Mouse (Mus musculus): Measurements from ENCODE around the gene Pdpn. TPM values are rescaled to one million over a fixed set of nuclear protein-coding genes. Genes with fewer than 3 reads are reported as not detected.

Gene Pdpn
- polyA plus RNA-seq, 1 experiment from 2014 or later = 29.6 TPM

- Histone ChIP-seq H3K4me3 (ENCODE audit: low read depth, low read length) (no peak overlapping the region), H3K9ac (ENCODE audit: low read length) (no peak overlapping the region)
- WGBS = 90% methylated on average over 4 of the region's 4 CpGs
Observed at GRCm38 (mm10) chr4:143305031-143305430, 5.7 kb upstream of the Pdpn start.

DNA sequence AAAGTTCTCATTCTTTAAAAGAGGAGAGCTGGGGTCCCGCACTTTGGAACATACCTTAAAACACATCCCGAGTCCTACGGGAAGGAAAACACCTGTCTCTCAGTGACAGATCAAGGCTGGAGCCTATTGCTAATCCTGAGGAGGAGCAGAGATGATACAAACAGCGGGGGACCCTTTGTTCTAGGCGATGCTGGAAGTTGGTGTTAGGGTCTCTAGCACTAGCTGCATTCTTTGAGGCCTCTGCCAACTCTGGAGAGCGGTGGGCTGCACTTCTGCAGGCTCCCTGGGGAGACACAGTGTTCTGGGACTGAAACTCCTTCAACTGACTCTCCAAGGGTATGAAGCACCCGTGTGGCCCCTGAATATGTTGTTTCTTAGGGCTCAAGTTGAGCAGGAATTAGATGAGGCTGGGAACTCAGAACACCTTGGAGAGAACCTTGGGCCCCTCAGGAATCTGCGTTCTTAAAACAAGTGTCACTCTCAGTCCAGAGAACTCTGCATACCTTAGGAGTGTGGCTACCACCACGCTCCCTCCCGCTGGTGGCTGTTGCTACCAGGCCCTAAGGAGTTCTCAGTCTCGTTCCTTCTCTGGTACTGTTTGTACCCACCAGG, 3.0 kb upstream of the Pdpn start:
- H3K9ac ChIP-seq (ENCODE audit: low read length) = no peak overlapping the region
- peaks cover 7% of the 10 kb centered on the region for H3K4me1 ChIP-seq (ENCODE audit: control insufficient read depth, insufficient read depth, low read length)
- 43% methylated on average over 11 of the region's 11 CpGs for WGBS

More at GRCm38 (mm10) chr4:143305031-143305430, 5.7 kb upstream of the Pdpn start:
- ATAC-seq (ENCODE audit: insufficient number of reproducible peaks, low FRiP score, low TSS enrichment, low read depth) (no peak), DNase-seq (ENCODE audit: low spot score) (no peak)
- H3K4me2 ChIP-seq (ENCODE audit: low read depth, severe bottlenecking) = no peak overlapping the region
- H3K36me3 ChIP-seq (ENCODE audit: control insufficient read depth, insufficient read depth, low read length) = no peaks in the 10 kb centered on the region
- H3K9me3 ChIP-seq (ENCODE audit: control insufficient read depth, low read length) = no peaks in the 10 kb centered on the region
- H3K4me1 ChIP-seq (ENCODE audit: control insufficient read depth, insufficient read depth, low read length) = no peaks in the 10 kb centered on the region
- no peaks in the 10 kb centered on the region for H3K27me3 ChIP-seq (ENCODE audit: control insufficient read depth, insufficient read depth, low read length)
- H3K27ac ChIP-seq (replicated peaks; ENCODE audit: low read depth, low read length) = no peak overlapping the region

GRCm38 (mm10) chr4:143301875-143302274, 2.5 kb upstream of the Pdpn start:
- H3K9ac ChIP-seq (ENCODE audit: low read length) = no peak overlapping the region
- no peak for DNase-seq (ENCODE audit: low spot score)
- no peak overlapping the region for H3K4me3 ChIP-seq (ENCODE audit: low read depth, low read length)
- ATAC-seq (ENCODE audit: insufficient number of reproducible peaks, low FRiP score, low TSS enrichment, low read depth) = no peak
- H3K9me3 ChIP-seq (ENCODE audit: control insufficient read depth, low read length) = no peaks in the 10 kb centered on the region
- WGBS = 42% methylated on average over 4 of the region's 4 CpGs
- H3K4me1 ChIP-seq (ENCODE audit: control insufficient read depth, insufficient read depth, low read length) = peaks cover 12% of the 10 kb centered on the region
- no peak overlapping the region for H3K27ac ChIP-seq (replicated peaks; ENCODE audit: low read depth, low read length)
- H3K4me2 ChIP-seq (ENCODE audit: low read depth, severe bottlenecking) = no peak overlapping the region
- H3K36me3 ChIP-seq (ENCODE audit: control insufficient read depth, insufficient read depth, low read length) = no peaks in the 10 kb centered on the region
- no peaks in the 10 kb centered on the region for H3K27me3 ChIP-seq (ENCODE audit: control insufficient read depth, insufficient read depth, low read length)

More for the DNA sequence above, 3.0 kb upstream of the Pdpn start:
- no peaks in the 10 kb centered on the region for H3K36me3 ChIP-seq (ENCODE audit: control insufficient read depth, insufficient read depth, low read length)
- H3K9me3 ChIP-seq (ENCODE audit: control insufficient read depth, low read length) = no peaks in the 10 kb centered on the region
- no peak for ATAC-seq (ENCODE audit: insufficient number of reproducible peaks, low FRiP score, low TSS enrichment, low read depth)
- no peaks in the 10 kb centered on the region for H3K27me3 ChIP-seq (ENCODE audit: control insufficient read depth, insufficient read depth, low read length)
- H3K27ac ChIP-seq (replicated peaks; ENCODE audit: low read depth, low read length) = no peak overlapping the region
- DNase-seq (ENCODE audit: low spot score) = no peak
- H3K4me2 ChIP-seq (ENCODE audit: low read depth, severe bottlenecking) = no peak overlapping the region
- no peak overlapping the region for H3K4me3 ChIP-seq (ENCODE audit: low read depth, low read length)

DNA sequence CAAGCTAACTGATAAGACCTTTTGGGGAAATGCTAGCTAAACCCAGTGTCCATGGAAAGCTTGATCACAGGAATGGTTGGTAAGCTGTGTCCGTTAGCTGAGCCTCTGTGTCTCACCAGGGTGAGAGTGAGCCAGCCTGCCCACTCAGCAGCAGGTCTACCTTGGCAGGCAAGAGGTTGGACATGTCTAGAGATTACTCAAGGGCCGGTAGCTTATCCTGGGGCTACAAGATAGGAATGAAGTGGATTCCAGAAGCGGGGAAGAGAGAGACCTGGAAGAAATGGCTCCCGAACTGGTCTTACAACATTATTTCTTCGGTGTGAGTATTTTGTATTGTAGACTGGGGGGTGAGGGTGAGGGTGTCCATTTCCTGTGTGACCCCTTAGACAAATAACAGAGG, 1.7 kb upstream of the Pdpn start:
- Histone ChIP-seq H3K9ac (ENCODE audit: low read length) (no peak overlapping the region), H3K27me3 (ENCODE audit: control insufficient read depth, insufficient read depth, low read length) (no peaks in the 10 kb centered on the region), H3K4me2 (ENCODE audit: low read depth, severe bottlenecking) (peak overlapping the region; percentile 73; the same call in 1 of the 2 replicates), H3K36me3 (ENCODE audit: control insufficient read depth, insufficient read depth, low read length) (no peaks in the 10 kb centered on the region), H3K9me3 (ENCODE audit: control insufficient read depth, low read length) (no peaks in the 10 kb centered on the region), H3K4me1 (ENCODE audit: control insufficient read depth, insufficient read depth, low read length) (peaks cover 15% of the 10 kb centered on the region), H3K27ac (replicated peaks; ENCODE audit: low read depth, low read length) (no peak overlapping the region), H3K4me3 (ENCODE audit: low read depth, low read length) (peak overlapping the region; percentile 34; the same call in 1 of the 2 replicates)
- 58% methylated on average over 5 of the region's 5 CpGs for WGBS
- no peak for DNase-seq (ENCODE audit: low spot score)
- ATAC-seq (ENCODE audit: insufficient number of reproducible peaks, low FRiP score, low TSS enrichment, low read depth) = no peak

- peak; percentile 52 for DNase-seq (ENCODE audit: low spot score)
- Histone ChIP-seq H3K9ac (ENCODE audit: low read length) (peak overlapping the region; percentile 55; the same call in 1 of the 2 replicates), H3K4me2 (ENCODE audit: low read depth, severe bottlenecking) (peak overlapping the region; percentile 73), H3K36me3 (ENCODE audit: control insufficient read depth, insufficient read depth, low read length) (no peaks in the 10 kb centered on the region), H3K27me3 (ENCODE audit: control insufficient read depth, insufficient read depth, low read length) (no peaks in the 10 kb centered on the region), H3K9me3 (ENCODE audit: control insufficient read depth, low read length) (no peaks in the 10 kb centered on the region), H3K4me1 (ENCODE audit: control insufficient read depth, insufficient read depth, low read length) (peaks cover 17% of the 10 kb centered on the region), H3K27ac (replicated peaks; ENCODE audit: low read depth, low read length) (no peak overlapping the region), H3K4me3 (ENCODE audit: low read depth, low read length) (peak overlapping the region; percentile 34)
- 11% methylated on average over 12 of the region's 12 CpGs for WGBS
- no peak for ATAC-seq (ENCODE audit: insufficient number of reproducible peaks, low FRiP score, low TSS enrichment, low read depth)
Observed at GRCm38 (mm10) chr4:143300113-143300688, 837 bp upstream of the Pdpn start.

DNA sequence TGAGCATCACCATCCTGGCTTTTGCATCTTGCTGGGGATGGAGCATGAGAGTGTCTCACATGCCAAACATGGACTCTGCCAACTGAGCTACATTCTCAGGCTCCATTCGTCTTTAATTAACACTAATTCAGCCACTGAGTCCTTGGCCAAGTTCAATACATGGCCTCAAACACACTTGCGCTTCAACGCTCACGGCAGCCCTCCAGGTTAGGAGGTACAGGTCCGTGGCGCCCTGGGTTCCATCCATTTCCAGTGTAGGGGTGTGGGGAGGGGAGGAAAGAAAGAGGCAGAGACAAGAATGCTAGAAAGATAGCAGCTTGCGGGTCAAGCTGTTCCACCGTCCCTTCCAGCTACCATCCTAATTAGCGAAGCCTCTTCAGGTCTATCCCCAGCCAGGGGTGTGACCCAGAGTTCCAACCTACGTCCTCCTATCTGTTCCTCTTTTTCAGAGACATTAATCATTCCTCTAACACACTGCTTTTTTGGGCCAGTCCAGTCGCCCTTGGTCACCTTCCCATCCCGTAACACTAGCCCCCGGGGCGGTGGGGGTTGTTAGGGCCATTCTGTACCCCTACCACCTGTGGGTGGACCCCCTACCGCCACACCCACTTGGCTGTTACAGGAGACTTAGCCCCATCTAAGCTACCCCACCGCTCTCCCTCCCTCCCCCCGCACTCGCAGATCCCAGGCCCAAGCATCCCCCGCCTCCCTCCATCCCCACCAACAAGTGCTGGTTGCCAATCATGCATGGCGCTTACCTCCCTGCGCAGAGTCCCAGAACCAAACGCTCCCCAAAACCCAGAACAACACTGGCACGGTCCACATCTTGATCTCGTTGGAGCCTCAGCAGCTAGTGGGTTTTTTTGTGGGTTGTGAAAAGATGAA, 691 bp downstream of the Pdpn start:
- Histone ChIP-seq H3K4me2 (ENCODE audit: low read depth, severe bottlenecking) (peak overlapping the region; percentile 73), H3K9me3 (ENCODE audit: control insufficient read depth, low read length) (no peaks in the 10 kb centered on the region), H3K4me3 (ENCODE audit: low read depth, low read length) (peak overlapping the region; percentile 34), H3K27me3 (ENCODE audit: control insufficient read depth, insufficient read depth, low read length) (no peaks in the 10 kb centered on the region), H3K36me3 (ENCODE audit: control insufficient read depth, insufficient read depth, low read length) (no peaks in the 10 kb centered on the region), H3K4me1 (ENCODE audit: control insufficient read depth, insufficient read depth, low read length) (peaks cover 17% of the 10 kb centered on the region), H3K9ac (ENCODE audit: low read length) (peak overlapping the region; percentile 9; the same call in 1 of the 2 replicates), H3K27ac (replicated peaks; ENCODE audit: low read depth, low read length) (no peak overlapping the region)
- DNase-seq (ENCODE audit: low spot score) (no peak), ATAC-seq (ENCODE audit: insufficient number of reproducible peaks, low FRiP score, low TSS enrichment, low read depth) (peak; percentile 47; the same call in 1 of the 2 replicates)
- WGBS = 3% methylated on average over 24 of the region's 24 CpGs

DNA sequence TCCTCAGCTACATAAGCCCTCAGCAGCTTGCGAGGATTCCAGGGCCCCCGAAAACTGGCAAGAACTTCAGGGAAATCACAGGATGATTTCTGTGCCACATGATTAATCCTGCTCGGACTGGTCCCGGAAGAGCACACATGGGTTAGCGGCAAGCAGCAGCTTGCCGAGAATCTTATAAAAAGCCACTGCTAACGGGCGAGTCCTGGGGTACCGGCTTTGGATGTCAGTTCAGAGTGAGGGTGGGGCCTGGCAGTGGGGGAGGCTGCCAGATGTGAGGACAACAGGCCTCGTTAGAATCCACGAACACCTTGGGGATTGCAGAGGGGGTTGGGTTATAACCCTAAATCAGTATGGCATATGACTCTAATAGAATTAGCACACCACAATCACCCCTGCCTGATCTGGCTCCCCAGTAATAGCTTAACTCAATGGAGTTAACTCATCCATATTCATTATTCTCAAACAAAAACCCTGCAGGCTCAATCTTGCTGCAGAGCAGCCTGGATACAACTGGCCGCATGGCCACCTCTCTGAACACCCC, 2.3 kb downstream of the Pdpn start:
- DNase-seq (ENCODE audit: low spot score) (peak; percentile 38), ATAC-seq (ENCODE audit: insufficient number of reproducible peaks, low FRiP score, low TSS enrichment, low read depth) (no peak)
- no peaks in the 10 kb centered on the region for H3K27me3 ChIP-seq (ENCODE audit: control insufficient read depth, insufficient read depth, low read length)
- H3K4me1 ChIP-seq (ENCODE audit: control insufficient read depth, insufficient read depth, low read length) = peaks cover 17% of the 10 kb centered on the region
- 7% methylated on average over 12 of the region's 12 CpGs for WGBS
- peak overlapping the region; percentile 27; the same call in 1 of the 2 replicates for H3K9ac ChIP-seq (ENCODE audit: low read length)
- no peaks in the 10 kb centered on the region for H3K36me3 ChIP-seq (ENCODE audit: control insufficient read depth, insufficient read depth, low read length)
- no peaks in the 10 kb centered on the region for H3K9me3 ChIP-seq (ENCODE audit: control insufficient read depth, low read length)
- no peak overlapping the region for H3K27ac ChIP-seq (replicated peaks; ENCODE audit: low read depth, low read length)
- peak overlapping the region; percentile 47 for H3K4me2 ChIP-seq (ENCODE audit: low read depth, severe bottlenecking)
- H3K4me3 ChIP-seq (ENCODE audit: low read depth, low read length) = 0 out of 2 replicates have a peak overlapping the region, but pooled peaks have one; percentile 5

GRCm38 (mm10) chr4:143296153-143296552, 3.2 kb downstream of the Pdpn start:
- Histone ChIP-seq H3K4me3 (ENCODE audit: low read depth, low read length) (no peak overlapping the region), H3K9ac (ENCODE audit: low read length) (no peak overlapping the region), H3K4me2 (ENCODE audit: low read depth, severe bottlenecking) (no peak overlapping the region), H3K4me1 (ENCODE audit: control insufficient read depth, insufficient read depth, low read length) (peaks cover 17% of the 10 kb centered on the region), H3K36me3 (ENCODE audit: control insufficient read depth, insufficient read depth, low read length) (no peaks in the 10 kb centered on the region), H3K9me3 (ENCODE audit: control insufficient read depth, low read length) (no peaks in the 10 kb centered on the region), H3K27ac (replicated peaks; ENCODE audit: low read depth, low read length) (no peak overlapping the region), H3K27me3 (ENCODE audit: control insufficient read depth, insufficient read depth, low read length) (no peaks in the 10 kb centered on the region)
- WGBS = 75% methylated on average over 5 of the region's 5 CpGs
- ATAC-seq (ENCODE audit: insufficient number of reproducible peaks, low FRiP score, low TSS enrichment, low read depth) (no peak), DNase-seq (ENCODE audit: low spot score) (no peak)
